Mouse (Mus musculus) forebrain, embryonic 12.5 days (tissue): ENCODE data around the gene Aff4. TPM values are rescaled to one million over a fixed set of nuclear protein-coding genes. Genes with fewer than 3 reads are reported as not detected.
A peak's percentile ranks its signal among the peaks of the same experiment; 100 is the strongest.

Experiments
- ATAC-seq: fragments of 200-750 bp; cut with Nextera tagmentation; 2 replicates; pipeline ENCODE4 v1.8.0; 2017; ENCODE audit warnings: moderate TSS enrichment; ENCODE audit not compliant: low FRiP score
- H3K27ac ChIP-seq: fragments of 300-500 bp; sonication (generic); 2 replicates; pipeline ENCODE4 v1.5.1; 2016; ENCODE audit warnings: mild to moderate bottlenecking
- H3K27me3 ChIP-seq: fragments of 300-500 bp; sonication (generic); 2 replicates; pipeline ENCODE4 v1.6.1; 2016; ENCODE audit warnings: mild to moderate bottlenecking
- H3K36me3 ChIP-seq: fragments of 300-500 bp; sonication (generic); replicated peaks from 2 replicates; pipeline ENCODE4 v1.6.1; 2016; ENCODE audit warnings: mild to moderate bottlenecking
- H3K4me1 ChIP-seq: fragments of 300-500 bp; sonication (generic); 2 replicates; pipeline ENCODE4 v1.6.1; 2016
- H3K4me2 ChIP-seq: fragments of 300-500 bp; sonication (generic); 2 replicates; pipeline ENCODE4 v1.6.1; 2016; ENCODE audit warnings: mild to moderate bottlenecking, moderate library complexity
- H3K4me3 ChIP-seq: fragments of 300-500 bp; sonication (generic); replicated peaks from 2 replicates; pipeline ENCODE4 v1.5.1; 2016; ENCODE audit warnings: mild to moderate bottlenecking
- H3K9ac ChIP-seq: fragments of 300-500 bp; sonication (generic); 2 replicates; pipeline ENCODE4 v1.6.1; 2016; ENCODE audit warnings: mild to moderate bottlenecking
- H3K9me3 ChIP-seq: fragments of 300-500 bp; sonication (generic); 2 replicates; pipeline ENCODE4 v1.6.1; 2016
- WGBS: fragments of 180-500 bp; shearing (Covaris S2); methylation state at CpG from one replicate; pipeline ENCODE4 v1.1.7; 2016; 5-methylcytosine and 5-hydroxymethylcytosine counted together
- polyA plus RNA-seq: library from polyadenylated mRNA; unstranded; fragments of >200 nt; fragmentation: Nextera tagmentation; extraction: Ambion mirVana; gene quantifications from 2 replicates; pipeline ENCODE4 v1.2.1, GENCODE M21; 2016

Gene Aff4
- polyA plus RNA-seq, 1 experiment from 2014 or later = 77.6 TPM

DNA sequence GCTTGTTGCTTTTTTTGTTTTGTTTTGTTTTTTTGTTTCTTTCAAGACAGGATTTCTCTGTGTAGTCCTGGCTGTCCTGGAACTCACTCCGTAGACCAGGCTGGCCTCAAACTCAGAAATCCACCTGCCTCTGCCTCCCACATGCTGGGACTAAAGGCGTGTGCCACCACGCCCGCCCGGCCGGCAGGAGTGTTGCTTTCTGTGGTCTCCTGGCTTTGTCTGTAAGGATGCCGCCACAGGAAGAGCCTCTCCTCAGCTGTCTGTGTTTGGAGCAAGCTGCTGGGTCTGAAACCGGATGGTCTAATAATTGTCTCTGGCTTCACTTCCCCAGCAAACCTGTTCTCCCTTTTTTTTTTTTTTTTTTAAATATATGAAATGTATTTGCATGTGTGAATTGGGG is 84.9 kb downstream of the Aff4 start:
- no peak overlapping the region for H3K4me2 ChIP-seq
- peaks cover 6% of the 10 kb centered on the region for H3K4me1 ChIP-seq
- no peaks in the 10 kb centered on the region for H3K9me3 ChIP-seq
- 0 out of 2 replicates have a peak, but pooled peaks cover 4% of the 10 kb centered on the region for H3K27me3 ChIP-seq
- H3K4me3 ChIP-seq = no peak overlapping the region
- H3K36me3 ChIP-seq = no peaks in the 10 kb centered on the region
- no peak overlapping the region for H3K9ac ChIP-seq
- H3K27ac ChIP-seq = no peak overlapping the region
- 88% methylated on average over 8 of the region's 8 CpGs for WGBS
- ATAC-seq = no peak

DNA sequence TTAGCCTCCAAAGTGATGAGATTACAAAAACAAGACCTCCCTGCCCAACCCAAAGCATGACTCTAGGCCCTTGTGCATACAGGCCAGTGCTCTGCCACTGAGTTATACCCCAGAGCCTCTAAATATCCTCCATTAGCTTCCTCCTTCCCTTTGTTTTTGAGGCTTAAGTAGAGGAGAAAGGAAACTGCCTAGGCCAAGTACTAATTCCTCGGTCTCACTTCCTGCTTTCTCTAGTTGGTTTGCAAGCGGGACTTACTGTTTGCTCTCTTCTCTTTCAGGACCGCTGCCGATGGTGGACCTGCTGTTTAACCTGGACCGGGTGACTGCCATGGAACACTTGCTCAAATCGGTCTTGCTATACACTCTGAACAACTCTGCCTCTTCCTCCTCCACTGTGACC is 85.7 kb downstream of the Aff4 start:
- Histone ChIP-seq H3K9me3 (no peaks in the 10 kb centered on the region), H3K27ac (no peak overlapping the region), H3K9ac (no peak overlapping the region), H3K36me3 (no peaks in the 10 kb centered on the region), H3K4me1 (peaks cover 5% of the 10 kb centered on the region), H3K27me3 (0 out of 2 replicates have a peak, but pooled peaks cover 4% of the 10 kb centered on the region), H3K4me2 (no peak overlapping the region), H3K4me3 (no peak overlapping the region)
- WGBS = 91% methylated on average over 6 of the region's 6 CpGs
- ATAC-seq = no peak

DNA sequence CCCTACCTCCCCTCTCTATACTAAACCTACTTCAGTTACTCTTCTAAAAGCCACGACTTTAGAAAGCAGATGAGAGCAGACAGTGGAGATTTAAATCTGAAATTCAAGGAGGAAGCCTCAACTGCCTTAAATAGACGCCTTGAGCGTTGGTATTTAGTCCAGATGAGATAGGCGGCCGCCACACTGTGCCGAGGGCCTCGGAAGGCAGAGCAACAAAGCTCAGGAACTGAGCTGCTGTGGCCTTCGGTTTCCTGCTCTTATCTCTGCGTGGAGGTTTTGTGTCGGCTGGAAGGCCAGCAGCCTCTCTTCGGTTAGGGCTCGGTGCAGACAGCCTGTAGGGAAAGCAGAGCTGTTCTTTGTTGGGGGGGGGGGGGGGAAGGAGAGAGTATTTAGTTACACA is 91.3 kb downstream of the Aff4 start:
- Histone ChIP-seq H3K9me3 (no peaks in the 10 kb centered on the region), H3K4me3 (no peak overlapping the region), H3K27ac (no peak overlapping the region), H3K27me3 (no peaks in the 10 kb centered on the region), H3K4me2 (no peak overlapping the region), H3K9ac (no peak overlapping the region), H3K4me1 (no peaks in the 10 kb centered on the region), H3K36me3 (no peaks in the 10 kb centered on the region)
- 60% methylated on average over 12 of the region's 12 CpGs for WGBS
- ATAC-seq = no peak

DNA sequence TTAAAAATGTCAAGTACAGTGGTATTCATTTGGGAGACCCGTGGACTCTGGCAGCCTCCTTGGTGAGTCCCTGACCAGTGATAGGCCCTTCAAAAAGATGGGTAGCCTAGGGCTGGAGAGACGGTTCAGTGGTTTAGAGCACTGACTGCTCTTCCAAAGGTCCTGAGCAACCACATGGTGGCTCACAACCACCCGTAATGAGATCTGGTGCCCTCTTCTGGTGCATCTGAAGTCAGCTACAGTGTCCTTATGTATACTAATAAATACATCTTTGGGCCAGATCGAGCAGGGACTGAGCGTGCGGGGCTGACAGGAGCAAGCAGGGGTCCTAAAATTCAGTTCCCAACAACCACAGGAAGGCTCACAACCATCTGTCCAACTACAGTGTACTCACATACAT is 93.2 kb downstream of the Aff4 start:
- no peak for ATAC-seq
- Histone ChIP-seq H3K4me3 (no peak overlapping the region), H3K36me3 (no peaks in the 10 kb centered on the region), H3K4me2 (no peak overlapping the region), H3K9me3 (no peaks in the 10 kb centered on the region), H3K9ac (no peak overlapping the region), H3K27me3 (no peaks in the 10 kb centered on the region), H3K4me1 (no peaks in the 10 kb centered on the region), H3K27ac (no peak overlapping the region)
- 40% methylated on average over 6 of the region's 6 CpGs for WGBS

DNA sequence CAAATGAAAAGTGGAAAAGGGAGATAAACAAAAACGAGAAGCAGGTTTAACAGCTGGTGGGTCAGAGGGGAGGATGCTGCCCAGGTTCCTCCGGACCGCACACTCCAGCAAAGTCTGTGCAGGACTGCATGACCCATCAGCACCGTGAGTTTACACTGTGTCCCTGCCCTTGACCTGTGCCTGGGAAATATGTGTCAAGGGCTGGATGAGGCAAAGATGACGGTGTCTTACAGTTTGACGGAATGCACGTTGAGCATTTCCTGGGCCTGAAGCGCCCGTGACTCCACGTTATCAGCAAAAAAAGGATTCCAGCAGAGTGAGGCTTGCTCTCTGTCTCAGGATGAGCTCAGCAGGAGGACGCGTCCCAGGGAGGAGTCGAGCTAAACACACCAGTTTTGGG is 94.9 kb downstream of the Aff4 start:
- no peak overlapping the region for H3K4me2 ChIP-seq
- no peak for ATAC-seq
- peaks cover 9% of the 10 kb centered on the region; the same call in 1 of the 2 replicates for H3K27me3 ChIP-seq
- 68% methylated on average over 13 of the region's 13 CpGs for WGBS
- H3K4me3 ChIP-seq = no peak overlapping the region
- H3K9me3 ChIP-seq = no peaks in the 10 kb centered on the region
- H3K36me3 ChIP-seq = no peaks in the 10 kb centered on the region
- H3K9ac ChIP-seq = no peak overlapping the region
- no peaks in the 10 kb centered on the region for H3K4me1 ChIP-seq
- H3K27ac ChIP-seq = no peak overlapping the region

DNA sequence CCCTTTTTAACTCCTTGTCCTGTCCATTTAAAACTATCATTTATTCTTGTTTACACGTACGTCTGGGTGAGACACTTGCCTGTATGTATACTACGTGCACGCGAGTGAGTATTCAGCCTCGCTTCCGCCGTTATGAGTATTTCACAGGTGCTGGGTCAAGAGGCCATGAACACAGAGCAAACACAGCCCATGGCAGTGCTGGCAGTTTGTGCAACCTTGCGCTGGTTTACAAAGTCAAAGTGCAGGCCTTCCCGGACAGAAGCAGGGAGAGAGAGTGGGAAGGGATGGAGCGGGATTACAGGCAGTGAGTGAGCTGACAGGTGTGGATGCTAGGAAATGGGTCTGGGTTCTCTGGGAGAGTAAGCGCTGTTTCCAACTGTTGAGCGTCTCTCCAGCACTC is 95.5 kb downstream of the Aff4 start:
- H3K27me3 ChIP-seq = peaks cover 14% of the 10 kb centered on the region; the same call in 1 of the 2 replicates
- H3K9ac ChIP-seq = no peak overlapping the region
- 90% methylated on average over 13 of the region's 13 CpGs for WGBS
- no peak overlapping the region for H3K27ac ChIP-seq
- no peaks in the 10 kb centered on the region for H3K36me3 ChIP-seq
- H3K4me1 ChIP-seq = no peaks in the 10 kb centered on the region
- H3K4me2 ChIP-seq = no peak overlapping the region
- no peak for ATAC-seq
- no peak overlapping the region for H3K4me3 ChIP-seq
- no peaks in the 10 kb centered on the region for H3K9me3 ChIP-seq

DNA sequence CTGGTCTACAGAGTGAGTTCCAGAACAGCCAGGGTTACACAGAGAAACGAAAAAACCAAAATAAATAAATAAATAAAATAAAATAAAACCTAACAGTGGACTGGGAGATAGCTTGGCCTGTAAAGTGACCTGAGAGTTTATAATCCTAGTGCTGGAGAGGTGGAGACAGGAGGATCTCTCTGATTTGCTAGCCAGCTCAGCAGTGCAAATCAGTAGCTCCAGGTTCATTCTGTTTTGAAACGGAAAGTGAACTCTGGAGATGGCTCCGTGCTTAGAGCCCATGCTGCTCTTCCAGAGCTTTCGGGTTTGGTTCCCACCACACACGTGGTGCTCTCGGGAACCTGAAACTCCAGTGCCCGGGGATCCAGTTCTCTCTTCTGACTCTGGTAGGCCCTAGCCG is 97.4 kb downstream of the Aff4 start:
- H3K36me3 ChIP-seq = no peaks in the 10 kb centered on the region
- H3K4me2 ChIP-seq = no peak overlapping the region
- no peaks in the 10 kb centered on the region for H3K4me1 ChIP-seq
- 86% methylated on average over 8 of the region's 8 CpGs for WGBS
- H3K27ac ChIP-seq = no peak overlapping the region
- no peaks in the 10 kb centered on the region for H3K9me3 ChIP-seq
- no peak overlapping the region for H3K4me3 ChIP-seq
- no peak overlapping the region for H3K9ac ChIP-seq
- peaks cover 14% of the 10 kb centered on the region; the same call in 1 of the 2 replicates for H3K27me3 ChIP-seq
- no peak for ATAC-seq

DNA sequence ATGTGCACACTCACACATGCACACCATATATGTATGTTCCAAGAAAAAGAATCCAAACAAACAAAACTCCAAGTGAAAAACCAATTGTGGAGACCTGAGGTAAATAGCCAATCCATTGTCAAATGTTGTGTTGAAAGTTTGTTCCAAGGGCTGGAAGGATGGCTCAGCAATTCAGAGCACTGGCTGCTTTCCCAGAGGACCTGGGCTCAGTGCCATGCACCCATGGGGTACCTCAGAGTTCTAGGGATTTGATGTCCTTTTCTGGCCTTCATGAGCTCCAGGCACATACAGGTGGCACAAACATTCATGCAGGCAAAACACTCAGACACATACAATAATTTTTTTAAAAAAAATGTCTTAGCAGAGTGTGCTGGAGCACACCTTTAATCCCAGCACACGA is 97.9 kb downstream of the Aff4 start:
- no peaks in the 10 kb centered on the region for H3K9me3 ChIP-seq
- no peak overlapping the region for H3K27ac ChIP-seq
- no peak for ATAC-seq
- no peak overlapping the region for H3K4me2 ChIP-seq
- no peaks in the 10 kb centered on the region for H3K36me3 ChIP-seq
- no peak overlapping the region for H3K9ac ChIP-seq
- H3K4me3 ChIP-seq = no peak overlapping the region
- H3K4me1 ChIP-seq = no peaks in the 10 kb centered on the region
- peaks cover 14% of the 10 kb centered on the region; the same call in 1 of the 2 replicates for H3K27me3 ChIP-seq
- 93% methylated on average over 1 of the region's 1 CpGs for WGBS

DNA sequence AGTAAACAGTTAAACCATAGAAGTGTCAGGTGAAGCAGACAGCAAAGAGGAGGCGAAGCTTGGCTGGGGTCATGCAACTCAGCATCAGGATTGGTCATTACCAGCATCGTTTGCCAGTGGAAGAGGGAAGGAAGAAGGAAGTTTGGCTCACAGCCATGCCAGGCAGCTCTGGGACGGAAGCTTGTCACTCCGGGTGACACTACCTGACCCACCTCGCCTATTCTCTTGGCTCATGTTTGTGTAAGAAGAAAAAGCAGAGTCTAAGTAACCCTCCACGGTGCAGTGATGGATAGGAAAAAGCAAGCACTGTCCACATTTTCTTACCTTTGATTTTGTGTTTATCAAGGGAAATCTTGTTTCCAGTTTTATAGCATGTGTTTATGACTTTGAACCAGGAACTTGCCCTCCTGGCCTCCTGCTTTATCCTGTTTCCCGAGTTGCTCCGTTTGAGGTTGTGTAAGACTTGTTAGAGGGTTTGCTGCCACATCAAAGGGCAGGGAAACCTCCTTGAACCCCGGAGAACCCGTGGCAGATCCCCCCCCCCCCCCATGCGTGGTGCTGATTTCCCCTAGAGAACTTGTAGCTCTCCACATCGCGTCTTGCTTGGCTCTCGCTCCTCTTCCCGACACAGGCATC is 99.6 kb downstream of the Aff4 start:
- Histone ChIP-seq H3K9me3 (no peaks in the 10 kb centered on the region), H3K36me3 (no peaks in the 10 kb centered on the region), H3K27ac (no peak overlapping the region), H3K4me2 (no peak overlapping the region), H3K4me3 (no peak overlapping the region), H3K4me1 (no peaks in the 10 kb centered on the region), H3K9ac (no peak overlapping the region), H3K27me3 (peaks cover 21% of the 10 kb centered on the region)
- no peak for ATAC-seq
- WGBS = 71% methylated on average over 15 of the region's 15 CpGs

DNA sequence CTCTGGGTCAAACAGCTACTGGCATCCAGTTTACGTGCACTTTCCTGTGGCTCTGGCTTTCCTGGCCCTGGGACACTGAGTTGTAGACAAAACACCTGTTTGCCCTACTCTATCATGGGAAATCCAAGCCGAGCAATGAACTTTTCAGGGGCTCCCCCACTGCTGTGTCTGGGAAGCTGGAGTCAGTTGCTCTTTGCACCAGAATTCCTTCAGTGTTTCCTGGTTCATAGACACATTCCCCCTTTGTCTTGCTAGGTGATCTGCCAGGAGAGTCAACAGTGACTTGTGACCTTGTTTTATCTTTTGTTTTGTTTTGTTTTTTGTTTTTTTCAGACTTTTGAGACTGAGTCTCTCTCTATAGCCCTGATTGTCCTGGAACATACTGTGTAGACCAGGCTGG is 100.7 kb downstream of the Aff4 start:
- Histone ChIP-seq H3K36me3 (no peaks in the 10 kb centered on the region), H3K27me3 (peaks cover 31% of the 10 kb centered on the region), H3K27ac (no peak overlapping the region), H3K4me2 (no peak overlapping the region), H3K4me1 (no peaks in the 10 kb centered on the region), H3K9me3 (no peaks in the 10 kb centered on the region), H3K9ac (no peak overlapping the region), H3K4me3 (no peak overlapping the region)
- WGBS = 83% methylated on average over 2 of the region's 2 CpGs
- ATAC-seq = no peak

DNA sequence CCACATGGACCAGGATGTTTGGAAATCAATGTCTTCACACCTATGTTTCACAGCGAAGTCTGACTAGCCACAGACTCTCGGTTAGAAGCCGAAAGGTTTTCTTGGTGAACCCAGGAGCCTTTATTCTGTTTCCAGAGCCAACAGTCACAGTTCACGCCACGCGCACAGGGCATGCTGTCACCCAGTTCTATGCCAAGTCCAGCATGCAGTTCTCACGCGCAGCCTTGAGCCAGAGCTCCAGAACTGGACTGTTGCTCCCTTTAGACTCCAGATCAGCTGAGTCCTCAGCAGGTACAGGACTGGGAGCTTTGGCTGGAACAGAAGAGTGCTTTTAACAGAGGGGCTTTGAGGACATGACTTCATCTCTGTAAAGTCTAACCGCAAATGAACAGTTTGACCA is 101.8 kb downstream of the Aff4 start:
- H3K4me1 ChIP-seq = peaks cover 8% of the 10 kb centered on the region
- no peaks in the 10 kb centered on the region for H3K36me3 ChIP-seq
- H3K27me3 ChIP-seq = peaks cover 41% of the 10 kb centered on the region
- WGBS = 95% methylated on average over 9 of the region's 9 CpGs
- H3K9ac ChIP-seq = no peak overlapping the region
- no peak for ATAC-seq
- no peaks in the 10 kb centered on the region for H3K9me3 ChIP-seq
- H3K4me3 ChIP-seq = no peak overlapping the region
- H3K27ac ChIP-seq = no peak overlapping the region
- no peak overlapping the region for H3K4me2 ChIP-seq

DNA sequence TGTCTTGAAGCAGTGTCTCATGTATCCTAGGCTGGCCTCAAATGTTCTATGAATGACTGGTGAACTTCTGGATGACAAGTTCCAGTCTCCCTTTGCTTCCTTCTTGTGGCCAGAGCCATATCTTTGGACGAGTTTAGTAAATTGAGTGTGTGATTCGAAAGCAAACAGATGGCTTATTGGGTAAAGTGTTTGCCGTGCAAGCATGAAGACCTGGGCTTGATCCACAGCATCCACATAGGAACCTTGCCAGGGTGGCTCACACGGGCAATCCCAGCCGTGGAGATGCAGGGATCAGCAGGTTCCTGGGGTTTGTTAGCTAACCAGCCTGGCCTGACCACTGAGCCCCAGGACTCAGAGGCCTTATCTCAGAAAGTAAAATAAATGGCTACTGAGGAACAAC is 102.4 kb downstream of the Aff4 start:
- no peaks in the 10 kb centered on the region for H3K36me3 ChIP-seq
- peaks cover 9% of the 10 kb centered on the region for H3K4me1 ChIP-seq
- no peak overlapping the region for H3K9ac ChIP-seq
- H3K27ac ChIP-seq = no peak overlapping the region
- H3K9me3 ChIP-seq = no peaks in the 10 kb centered on the region
- ATAC-seq = no peak
- no peak overlapping the region for H3K4me3 ChIP-seq
- no peak overlapping the region for H3K4me2 ChIP-seq
- 88% methylated on average over 5 of the region's 5 CpGs for WGBS
- peaks cover 47% of the 10 kb centered on the region for H3K27me3 ChIP-seq

DNA sequence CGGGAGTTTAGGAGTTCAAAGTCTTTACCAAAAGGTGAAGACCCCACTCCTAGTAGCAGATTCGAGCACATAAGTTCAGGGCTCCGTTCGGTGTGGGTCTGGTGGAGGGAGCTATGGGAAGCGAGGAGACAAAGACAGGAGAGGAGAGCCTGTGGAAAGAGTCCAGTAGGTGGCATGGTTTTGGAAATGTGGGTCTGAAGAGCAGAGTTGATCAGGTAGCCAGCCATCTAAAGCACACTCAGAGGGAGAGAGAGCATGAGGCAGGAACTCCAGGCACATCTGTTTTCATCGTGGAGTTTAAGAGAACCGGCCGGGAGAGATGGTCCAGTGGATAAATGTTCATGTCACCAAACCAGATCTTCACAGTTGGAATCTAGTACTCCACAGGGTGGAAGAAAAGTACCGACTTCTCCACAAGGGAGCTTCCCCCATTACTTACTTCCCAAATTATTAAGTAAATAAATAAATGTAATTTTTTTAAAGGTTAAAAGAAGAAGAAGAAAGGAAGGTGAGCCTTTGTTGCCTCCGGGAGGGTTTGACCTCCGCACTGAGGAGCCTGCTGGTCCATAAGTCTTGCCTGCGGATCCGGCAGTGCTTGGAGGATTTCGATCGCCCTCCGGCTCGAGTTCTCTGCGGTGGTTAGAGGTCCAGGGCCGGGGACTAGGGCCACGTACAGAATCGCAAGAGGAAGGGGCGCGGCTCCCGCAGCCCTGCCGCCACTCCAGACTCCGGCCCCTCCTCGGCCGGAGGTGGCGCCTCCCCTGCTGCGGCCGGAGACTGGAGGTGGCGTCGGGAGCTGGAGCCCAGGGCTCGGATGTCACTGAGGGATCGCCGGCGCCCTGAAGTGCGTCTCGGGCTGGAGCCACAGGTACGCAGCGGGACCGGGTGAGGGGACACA is 106.1 kb downstream of the Aff4 start, which contains the start of the genes Gm10447 and Shroom1:
Gene Gm10447, minus strand, starts transcription at position 637 of the 898 bp plus-strand sequence.
Gene Shroom1, plus strand, starts transcription at position 732 of the 898 bp plus-strand sequence.
- Histone ChIP-seq H3K4me3 (peak within 1 kb of the TSS; percentile 47), H3K4me1 (peaks cover 9% of the 10 kb centered on the region), H3K4me2 (peak within 1 kb of the TSS; percentile 81), H3K9me3 (no peaks in the 10 kb centered on the region), H3K27me3 (peaks cover 66% of the 10 kb centered on the region), H3K36me3 (no peaks in the 10 kb centered on the region), H3K9ac (peak within 1 kb of the TSS; percentile 61), H3K27ac (no peak within 1 kb of the TSS)
- peak; percentile 44 for ATAC-seq
- 4% methylated on average over 42 of the region's 42 CpGs for WGBS
